Mouse (Mus musculus): ENCODE results near the gene Plac8. TPM values are rescaled to one million over a fixed set of nuclear protein-coding genes. Genes with fewer than 3 reads are reported as not detected.

The Plac8 gene
- polyA plus RNA-seq (2014; fragmentation: Illumina TruSeq; extraction: RNeasy Lipid Tissue Mini Kit (QIAGEN cat#74804); ENCODE audit: low read depth, low replicate concordance): 7.1 TPM

GRCm38 (mm10) chr5:100572069-100572468 is at the start of gene Plac8:
TSS of gene Plac8 (minus strand) at chr5:100572245.

GRCm38 (mm10) chr5:100518049-100519026 is 53.7 kb downstream of the Plac8 start, which contains the start of gene Cops4:
TSS of gene Cops4 (plus strand) at chr5:100518309.

Other genes starting within 250 kb of the Plac8 start
- 130 TPM for gene Sec31a, start 156.0 kb downstream of the Plac8 start, polyA plus RNA-seq (2014; fragmentation: Illumina TruSeq; extraction: RNeasy Lipid Tissue Mini Kit (QIAGEN cat#74804); ENCODE audit: low read depth, low replicate concordance)
- gene Lin54, start 71.6 kb downstream of the Plac8 start, polyA plus RNA-seq (2014; fragmentation: Illumina TruSeq; extraction: RNeasy Lipid Tissue Mini Kit (QIAGEN cat#74804); ENCODE audit: low read depth, low replicate concordance): 24.2 TPM
- gene Cops4, start 53.9 kb downstream of the Plac8 start, polyA plus RNA-seq (2014; fragmentation: Illumina TruSeq; extraction: RNeasy Lipid Tissue Mini Kit (QIAGEN cat#74804); ENCODE audit: low read depth, low replicate concordance): 321 TPM
- gene Coq2, start 102.9 kb upstream of the Plac8 start, polyA plus RNA-seq (2014; fragmentation: Illumina TruSeq; extraction: RNeasy Lipid Tissue Mini Kit (QIAGEN cat#74804); ENCODE audit: low read depth, low replicate concordance): 6.1 TPM
- gene Hpse, start 147.5 kb upstream of the Plac8 start, polyA plus RNA-seq (2014; fragmentation: Illumina TruSeq; extraction: RNeasy Lipid Tissue Mini Kit (QIAGEN cat#74804); ENCODE audit: low read depth, low replicate concordance): 5.6 TPM
- gene Helq, start 226.4 kb upstream of the Plac8 start, polyA plus RNA-seq (2014; fragmentation: Illumina TruSeq; extraction: RNeasy Lipid Tissue Mini Kit (QIAGEN cat#74804); ENCODE audit: low read depth, low replicate concordance): 7.6 TPM
- gene Mrps18c, start 226.4 kb upstream of the Plac8 start, polyA plus RNA-seq (2014; fragmentation: Illumina TruSeq; extraction: RNeasy Lipid Tissue Mini Kit (QIAGEN cat#74804); ENCODE audit: low read depth, low replicate concordance): 83.7 TPM
- gene Abraxas1, start 248.7 kb upstream of the Plac8 start, polyA plus RNA-seq (2014; fragmentation: Illumina TruSeq; extraction: RNeasy Lipid Tissue Mini Kit (QIAGEN cat#74804); ENCODE audit: low read depth, low replicate concordance): 36.9 TPM